Mouse (Mus musculus): ENCODE measurements around the gene Smc4. TPM values are rescaled to one million over a fixed set of nuclear protein-coding genes. Genes with fewer than 3 reads are reported as not detected.
A peak's percentile ranks its signal among the peaks of the same experiment; 100 is the strongest.

Gene Smc4
- polyA plus RNA-seq, 1 experiment from 2014 or later = 146 TPM

DNA sequence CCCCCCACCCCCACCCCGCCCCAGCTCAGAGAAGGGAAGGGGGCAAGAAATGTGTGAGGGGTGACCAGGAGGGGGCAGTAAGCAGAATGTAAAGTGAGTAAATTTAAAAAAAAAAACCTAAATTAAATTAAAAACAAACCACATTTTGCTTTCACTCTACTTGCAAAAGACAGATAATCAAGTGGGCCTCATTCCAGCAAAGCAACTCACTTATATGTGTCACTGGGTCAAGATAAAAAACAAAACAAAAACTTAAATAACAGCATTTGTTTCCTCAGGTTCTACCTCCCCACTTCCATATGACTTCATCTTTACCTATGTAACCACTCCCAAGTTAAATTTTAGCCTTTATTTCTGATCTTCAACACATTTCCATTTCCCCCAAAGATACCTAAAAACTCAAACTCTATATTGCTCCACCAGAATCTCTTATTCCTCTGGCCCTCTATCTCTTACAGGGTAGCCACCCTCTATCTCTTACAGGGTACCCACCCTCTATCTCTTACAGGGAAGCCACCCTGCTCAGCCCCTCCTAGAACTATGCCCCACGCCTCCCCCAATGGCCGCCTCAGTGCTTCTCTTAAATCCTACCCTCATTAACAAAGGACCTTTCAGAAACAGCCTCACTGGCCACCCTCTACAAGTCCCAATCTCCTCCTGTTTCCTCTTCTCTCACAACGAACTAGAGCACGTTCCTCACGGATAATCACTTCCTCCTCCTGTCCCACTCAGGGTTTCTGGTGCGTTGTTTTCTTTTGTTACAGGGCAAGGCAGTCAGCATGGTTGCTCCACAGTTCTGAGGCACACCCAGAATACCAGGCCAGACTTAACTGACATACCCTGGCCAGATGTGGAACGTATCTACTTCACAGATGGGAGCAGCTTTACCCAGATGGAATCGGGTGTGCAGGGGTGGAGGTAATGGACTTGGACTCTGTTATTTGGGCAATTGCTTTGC lies 28.7 kb upstream of the Smc4 start:
- Histone ChIP-seq H3K4me3 (replicated peaks) (0 out of 2 replicates have a peak overlapping the region, but pooled peaks have one; percentile 7), H3K27me3 (no peaks in the 10 kb centered on the region), H3K9me3 (replicated peaks) (no peaks in the 10 kb centered on the region), H3K9ac (0 out of 2 replicates have a peak overlapping the region, but pooled peaks have one; percentile 3), H3K4me1 (replicated peaks) (peaks cover 55% of the 10 kb centered on the region), H3K27ac (replicated peaks) (peak overlapping the region; percentile 79), H3K36me3 (replicated peaks) (peaks cover 12% of the 10 kb centered on the region; the same call in 1 of the 2 replicates), H3K4me2 (peak overlapping the region; percentile 46)
- 18% methylated on average over 9 of the region's 9 CpGs for WGBS (ENCODE audit: insufficient replicate concordance)
- ATAC-seq (ENCODE audit: insufficient read depth) = peak; percentile 93

GRCm38 (mm10) chr3:68977696-68978095 lies 26.8 kb upstream of the Smc4 start:
- H3K4me2 ChIP-seq = no peak overlapping the region
- H3K27ac ChIP-seq (replicated peaks) = no peak overlapping the region
- H3K27me3 ChIP-seq = no peaks in the 10 kb centered on the region
- H3K36me3 ChIP-seq (replicated peaks) = peaks cover 9% of the 10 kb centered on the region; the same call in 1 of the 2 replicates
- H3K9me3 ChIP-seq (replicated peaks) = no peaks in the 10 kb centered on the region
- no peak overlapping the region for H3K9ac ChIP-seq
- peaks cover 61% of the 10 kb centered on the region for H3K4me1 ChIP-seq (replicated peaks)
- ATAC-seq (ENCODE audit: insufficient read depth) = no peak
- 51% methylated on average over 4 of the region's 4 CpGs for WGBS (ENCODE audit: insufficient replicate concordance)
- H3K4me3 ChIP-seq (replicated peaks) = no peak overlapping the region

DNA sequence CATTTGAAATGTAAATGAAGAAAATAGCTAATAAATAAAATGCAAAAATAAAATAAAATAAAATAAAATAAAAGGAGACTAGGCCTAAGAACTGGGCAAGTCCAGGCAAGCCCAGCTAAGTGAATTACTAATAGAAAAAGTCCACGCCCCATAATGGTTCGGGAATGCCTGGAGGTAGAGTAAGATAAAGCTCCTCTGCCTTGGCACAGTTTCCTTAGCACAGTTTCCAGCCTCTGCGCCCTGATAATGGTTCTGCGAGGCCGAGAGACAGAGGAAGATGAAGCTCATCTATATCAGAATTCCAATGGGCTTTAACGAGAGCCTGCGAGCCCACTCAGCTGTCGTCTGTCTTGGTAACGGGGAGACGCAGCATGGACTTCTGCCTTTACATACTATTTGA lies 25.4 kb upstream of the Smc4 start:
- H3K4me2 ChIP-seq = no peak overlapping the region; the same call in 1 of the 2 replicates
- ATAC-seq (ENCODE audit: insufficient read depth) = peak; percentile 33; the same call in 1 of the 2 replicates

DNA sequence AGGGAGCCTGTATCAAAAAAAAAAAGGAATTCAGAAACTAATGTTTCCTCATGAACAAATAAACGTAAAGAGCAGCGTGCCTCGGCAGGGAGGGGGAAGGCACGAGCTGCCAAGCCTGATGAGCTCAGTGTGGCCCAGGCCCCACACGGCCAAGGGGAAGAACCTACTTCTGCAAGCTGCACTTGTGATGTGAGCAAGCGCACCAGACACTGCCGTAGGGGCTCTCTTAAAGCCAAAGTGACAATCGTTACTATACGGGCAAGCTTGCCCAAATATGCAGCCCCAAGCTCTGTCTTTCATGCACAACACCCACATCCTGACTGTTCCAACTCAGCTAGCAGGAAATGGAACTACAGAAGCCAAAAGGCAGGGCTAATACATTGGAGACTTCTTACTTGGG lies 23.6 kb upstream of the Smc4 start:
- Histone ChIP-seq H3K36me3 (replicated peaks) (peaks cover 21% of the 10 kb centered on the region), H3K4me3 (replicated peaks) (no peak overlapping the region), H3K4me1 (replicated peaks) (peaks cover 50% of the 10 kb centered on the region), H3K9ac (no peak overlapping the region), H3K27ac (replicated peaks) (no peak overlapping the region; the same call in 1 of the 2 replicates), H3K27me3 (no peaks in the 10 kb centered on the region), H3K4me2 (no peak overlapping the region), H3K9me3 (replicated peaks) (no peaks in the 10 kb centered on the region)
- 42% methylated on average over 9 of the region's 9 CpGs for WGBS (ENCODE audit: insufficient replicate concordance)
- ATAC-seq (ENCODE audit: insufficient read depth) = no peak

More for the DNA sequence above, 25.4 kb upstream of the Smc4 start:
- no peak overlapping the region; the same call in 1 of the 2 replicates for H3K27ac ChIP-seq (replicated peaks)
- H3K36me3 ChIP-seq (replicated peaks) = 0 out of 2 replicates have a peak, but pooled peaks cover 9% of the 10 kb centered on the region
- H3K27me3 ChIP-seq = no peaks in the 10 kb centered on the region
- no peak overlapping the region for H3K4me3 ChIP-seq (replicated peaks)
- 46% methylated on average over 10 of the region's 10 CpGs for whole genome bisulfite sequencing (ENCODE audit: insufficient replicate concordance)
- H3K9me3 ChIP-seq (replicated peaks) = no peaks in the 10 kb centered on the region
- no peak overlapping the region for H3K9ac ChIP-seq
- H3K4me1 ChIP-seq (replicated peaks) = peaks cover 61% of the 10 kb centered on the region

GRCm38 (mm10) chr3:68986550-68986949 lies 18.0 kb upstream of the Smc4 start:
- Histone ChIP-seq H3K9me3 (replicated peaks) (no peaks in the 10 kb centered on the region), H3K36me3 (replicated peaks) (peaks cover 31% of the 10 kb centered on the region)
- ATAC-seq (ENCODE audit: insufficient read depth) = no peak

GRCm38 (mm10) chr3:69002781-69003180 lies 1.8 kb upstream of the Smc4 start:
- H3K4me3 ChIP-seq (replicated peaks) = peak overlapping the region; percentile 100
- ATAC-seq (ENCODE audit: insufficient read depth) = no peak
- no peaks in the 10 kb centered on the region for H3K9me3 ChIP-seq (replicated peaks)
- peak overlapping the region; percentile 77 for H3K4me2 ChIP-seq
- H3K27me3 ChIP-seq = no peaks in the 10 kb centered on the region
- peaks cover 15% of the 10 kb centered on the region for H3K36me3 ChIP-seq (replicated peaks)
- H3K27ac ChIP-seq (replicated peaks) = no peak overlapping the region
- no peak overlapping the region for H3K9ac ChIP-seq
- peaks cover 24% of the 10 kb centered on the region for H3K4me1 ChIP-seq (replicated peaks)
- 85% methylated on average over 4 of the region's 4 CpGs for WGBS (ENCODE audit: insufficient replicate concordance)

More at GRCm38 (mm10) chr3:68986550-68986949, 18.0 kb upstream of the Smc4 start:
- H3K4me1 ChIP-seq (replicated peaks) = no peaks in the 10 kb centered on the region
- no peaks in the 10 kb centered on the region for H3K27me3 ChIP-seq
- no peak overlapping the region for H3K27ac ChIP-seq (replicated peaks)
- no peak overlapping the region for H3K4me2 ChIP-seq
- H3K9ac ChIP-seq = no peak overlapping the region
- WGBS (ENCODE audit: insufficient replicate concordance) = 90% methylated on average over 2 of the region's 2 CpGs
- no peak overlapping the region for H3K4me3 ChIP-seq (replicated peaks)

DNA sequence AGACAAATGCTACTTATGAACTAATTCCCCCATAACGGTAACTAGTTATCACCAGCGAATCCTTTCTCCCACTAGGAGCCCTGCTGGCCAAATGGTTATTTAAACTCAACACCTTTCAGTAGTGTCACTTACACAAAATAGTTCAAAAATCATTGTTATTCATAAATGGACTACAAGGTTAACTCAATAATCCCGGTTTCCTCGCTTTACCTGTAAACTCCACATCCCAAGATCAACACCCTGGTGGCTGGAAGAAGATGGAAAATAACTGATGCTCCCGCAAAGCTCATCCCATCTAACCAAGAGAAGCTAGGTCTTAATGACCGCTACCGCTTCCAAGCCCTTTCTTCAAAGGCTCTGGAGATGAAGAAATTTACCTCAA lies 492 bp upstream of the Smc4 start:
- WGBS (ENCODE audit: insufficient replicate concordance) = under 1% methylated on average over 7 of the region's 7 CpGs
- Histone ChIP-seq H3K4me1 (replicated peaks) (peaks cover 27% of the 10 kb centered on the region), H3K9me3 (replicated peaks) (no peaks in the 10 kb centered on the region), H3K4me3 (replicated peaks) (peak overlapping the region; percentile 100), H3K36me3 (replicated peaks) (peaks cover 18% of the 10 kb centered on the region), H3K27ac (replicated peaks) (peak overlapping the region; percentile 98), H3K9ac (peak overlapping the region; percentile 62), H3K27me3 (no peaks in the 10 kb centered on the region), H3K4me2 (peak overlapping the region; percentile 77)
- no peak for ATAC-seq (ENCODE audit: insufficient read depth)

- Histone ChIP-seq H3K36me3 (replicated peaks) (peaks cover 24% of the 10 kb centered on the region), H3K27ac (replicated peaks) (peak overlapping the region; percentile 98), H3K9me3 (replicated peaks) (no peaks in the 10 kb centered on the region), H3K4me1 (replicated peaks) (peaks cover 32% of the 10 kb centered on the region), H3K9ac (peak overlapping the region; percentile 97), H3K4me2 (peak overlapping the region; percentile 77), H3K27me3 (no peaks in the 10 kb centered on the region), H3K4me3 (replicated peaks) (peak overlapping the region; percentile 100)
- under 1% methylated on average over 72 of the region's 72 CpGs for WGBS (ENCODE audit: insufficient replicate concordance)
- ATAC-seq (ENCODE audit: insufficient read depth) = peak; percentile 71
Observed at GRCm38 (mm10) chr3:69005338-69006245, 1.1 kb downstream of the Smc4 start.

DNA sequence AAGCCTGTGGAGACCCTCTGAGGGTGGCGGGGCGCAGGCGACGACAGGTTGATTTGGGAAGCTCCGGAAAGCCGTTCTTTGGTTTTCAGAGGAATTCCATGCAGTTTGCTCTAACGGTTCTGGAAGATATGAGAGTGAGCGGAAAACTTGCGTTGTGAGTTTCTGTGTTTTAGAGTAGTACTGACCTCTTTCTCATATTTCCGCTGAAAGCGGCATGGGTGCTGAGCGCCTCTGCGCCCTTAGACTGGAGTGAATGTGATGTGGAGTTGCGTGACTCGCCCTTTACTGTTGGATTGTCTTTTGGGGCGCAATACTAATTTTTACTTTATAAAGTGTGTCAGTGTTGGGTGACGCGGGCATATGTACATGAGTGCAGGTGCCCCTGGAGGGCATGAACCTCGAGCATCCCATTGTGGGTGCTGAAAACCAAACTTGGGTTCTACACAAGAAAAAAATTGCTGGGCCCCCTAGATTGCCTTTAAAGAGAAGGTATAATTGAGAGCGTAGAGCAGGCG lies 1.8 kb downstream of the Smc4 start:
- H3K9me3 ChIP-seq (replicated peaks) = no peaks in the 10 kb centered on the region
- peaks cover 32% of the 10 kb centered on the region for H3K4me1 ChIP-seq (replicated peaks)
- H3K27ac ChIP-seq (replicated peaks) = peak overlapping the region; percentile 98
- no peaks in the 10 kb centered on the region for H3K27me3 ChIP-seq
- peaks cover 24% of the 10 kb centered on the region for H3K36me3 ChIP-seq (replicated peaks)
- peak overlapping the region; percentile 77 for H3K4me2 ChIP-seq
- WGBS (ENCODE audit: insufficient replicate concordance) = 3% methylated on average over 21 of the region's 21 CpGs
- H3K4me3 ChIP-seq (replicated peaks) = peak overlapping the region; percentile 100
- H3K9ac ChIP-seq = peak overlapping the region; percentile 97
- ATAC-seq (ENCODE audit: insufficient read depth) = no peak

- 55% methylated on average over 2 of the region's 2 CpGs for WGBS (ENCODE audit: insufficient replicate concordance)
- no peaks in the 10 kb centered on the region for H3K27me3 ChIP-seq
- H3K4me2 ChIP-seq = peak overlapping the region; percentile 39
- H3K36me3 ChIP-seq (replicated peaks) = peaks cover 39% of the 10 kb centered on the region
- H3K4me3 ChIP-seq (replicated peaks) = 0 out of 2 replicates have a peak overlapping the region, but pooled peaks have one; percentile 14
- no peaks in the 10 kb centered on the region for H3K9me3 ChIP-seq (replicated peaks)
- peaks cover 16% of the 10 kb centered on the region for H3K4me1 ChIP-seq (replicated peaks)
- H3K27ac ChIP-seq (replicated peaks) = no peak overlapping the region
- no peak overlapping the region for H3K9ac ChIP-seq
- no peak for ATAC-seq (ENCODE audit: insufficient read depth)
Observed at GRCm38 (mm10) chr3:69008873-69009272, 4.3 kb downstream of the Smc4 start.

Data from liver, embryonic 15.5 days (tissue).